Mouse (Mus musculus) cortical plate, adult 2 months (tissue): ENCODE results near the gene Mier3.

Experiments used
- CTCF ChIP-seq: fragments of 200-500 bp; IDR thresholded peaks from 2 replicates; pipeline ENCODE4 v1.5.1; 2011; ENCODE audit warnings: mild to moderate bottlenecking, control low read depth, low read length; ENCODE audit not compliant: insufficient read depth; ENCODE audit errors: extremely low read depth
- POLR2A ChIP-seq: fragments of 200-500 bp; IDR thresholded peaks from 2 replicates; pipeline ENCODE4 v1.6.1; 2011; ENCODE audit warnings: mild to moderate bottlenecking, low read length, control low read depth; ENCODE audit not compliant: insufficient read depth; ENCODE audit errors: extremely low read depth

DNA sequence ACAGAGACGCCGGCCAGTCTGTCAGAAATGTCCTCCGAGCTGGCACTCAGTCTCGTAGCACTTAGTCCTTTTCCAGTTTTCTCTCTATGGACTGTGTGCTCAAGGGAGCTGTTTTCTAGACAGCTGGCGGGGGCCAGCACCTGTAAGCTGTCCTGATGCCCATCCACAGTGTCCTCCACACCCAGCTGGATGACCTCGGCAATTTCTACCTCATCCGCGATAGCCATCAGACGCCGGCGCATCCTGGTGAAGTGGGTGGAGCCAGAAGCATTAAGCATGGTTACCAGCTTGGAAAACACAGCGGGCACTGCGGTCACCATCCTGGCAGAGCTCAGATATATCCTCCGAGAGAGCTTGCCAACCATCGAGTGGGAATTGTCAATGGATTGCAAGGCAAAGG, 75.2 kb downstream of the Mier3 start:
- TF ChIP-seq CTCF (no peak), POLR2A (no peak)
